Mouse (Mus musculus) liver, adult (tissue): ENCODE data around the gene Rtn4rl2.

Source experiments
- GATA4 ChIP-seq: IDR thresholded peaks from 2 replicates; pipeline ENCODE4 v1.6.1; 2014; ENCODE audit warnings: mild to moderate bottlenecking, low read length; ENCODE audit not compliant: insufficient replicate concordance

Rtn4rl2 gene

DNA sequence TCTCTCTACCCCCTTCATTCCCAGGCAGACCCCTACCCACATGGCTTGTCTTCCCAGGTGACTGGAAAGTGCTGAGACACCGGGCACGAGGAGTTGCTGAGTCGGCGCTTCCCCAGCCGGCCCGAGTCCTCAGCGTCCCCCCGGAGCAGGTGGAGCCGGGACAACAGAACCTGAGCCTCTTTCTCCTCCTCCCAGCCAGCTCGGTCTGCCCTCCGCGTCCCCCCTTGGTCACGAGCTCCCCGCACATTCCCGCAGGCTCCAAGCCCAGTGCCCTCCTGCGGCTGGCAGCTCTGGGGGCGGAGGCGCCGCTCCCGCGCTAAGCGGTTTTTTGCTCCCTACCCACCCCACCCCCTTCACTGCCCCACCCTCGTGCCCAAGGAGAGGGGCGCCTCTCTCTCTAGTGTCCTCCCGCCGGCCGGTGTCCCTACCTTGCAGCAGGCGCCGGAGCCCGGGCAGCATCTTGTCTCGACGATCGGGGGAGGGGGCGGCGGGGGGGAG lies at the start of gene Rtn4rl2:
Rtn4rl2 (minus strand) TSS at position 477 of the 498 bp plus-strand sequence.
- TF ChIP-seq GATA4, result no peak

DNA sequence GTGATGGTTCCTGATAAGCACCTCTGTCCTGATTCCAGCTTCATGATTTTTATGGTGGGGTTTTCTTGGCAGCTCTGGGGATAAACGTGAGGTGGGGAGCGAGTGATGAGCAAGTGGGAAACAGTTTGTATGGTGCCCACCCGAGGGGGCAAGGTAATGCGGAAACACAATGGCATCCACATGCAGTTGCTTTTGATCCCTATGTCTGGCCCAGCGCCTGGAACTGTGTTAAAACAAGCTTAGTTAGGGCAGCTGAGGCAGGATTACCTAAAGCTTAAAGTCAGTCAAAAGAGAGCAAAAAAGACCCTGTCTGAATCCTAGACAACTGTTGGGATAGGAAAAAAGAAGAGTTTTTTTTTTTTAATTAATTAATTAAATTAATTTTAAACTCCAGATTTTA lies 48.6 kb upstream of the Rtn4rl2 start:
- TF ChIP-seq GATA4, result no peak

DNA sequence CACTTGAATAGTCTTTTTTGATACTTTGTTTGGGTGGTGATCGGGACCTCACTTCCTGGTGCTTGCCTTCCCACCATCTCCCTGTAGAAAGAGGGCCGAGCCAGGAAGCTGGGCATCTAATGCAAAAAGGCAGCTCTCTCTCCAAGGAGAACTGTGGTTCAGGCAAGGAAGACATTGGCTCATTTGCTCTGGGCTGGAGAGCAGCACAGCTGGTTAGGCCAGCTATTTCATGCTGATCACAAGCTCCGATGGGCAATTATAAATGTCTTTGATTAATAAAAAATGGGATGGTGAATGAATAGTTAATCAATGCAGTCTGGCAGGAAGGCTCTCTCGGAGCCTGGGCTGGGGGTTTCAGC lies 48.1 kb upstream of the Rtn4rl2 start:
- no peak for TF ChIP-seq GATA4

DNA sequence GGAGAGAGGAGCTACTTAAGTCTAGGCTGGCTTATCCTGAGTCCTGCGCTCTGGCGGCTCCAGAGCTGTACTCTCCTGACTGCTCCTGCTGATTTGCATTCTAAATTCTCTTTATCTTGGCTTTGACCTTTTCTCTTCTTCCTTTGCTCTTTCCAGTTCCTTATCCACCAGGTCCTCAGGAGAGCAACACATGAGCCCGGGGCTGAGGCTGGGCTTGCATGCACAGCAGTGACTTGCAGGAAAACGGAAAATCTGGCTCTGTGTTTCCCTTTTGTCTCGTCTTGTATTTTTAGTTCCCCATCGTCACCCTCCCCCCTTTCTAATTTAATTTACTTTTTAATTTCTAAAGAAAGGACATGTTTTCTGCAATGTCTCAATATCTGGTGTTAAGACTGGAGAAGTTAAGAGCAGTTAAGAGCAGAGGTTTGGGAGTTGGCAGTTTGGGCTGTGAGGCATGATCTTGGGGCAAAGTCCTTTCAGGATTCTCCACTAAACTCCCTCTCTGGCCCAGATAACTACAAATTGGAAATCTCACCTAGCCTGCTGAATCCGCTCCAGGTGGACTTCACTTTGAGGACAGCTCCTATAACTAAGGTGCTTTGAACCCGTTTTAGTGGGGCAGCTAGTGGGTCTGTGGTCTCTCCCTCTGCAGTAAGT lies 47.6 kb upstream of the Rtn4rl2 start:
- TF ChIP-seq GATA4, result no peak; the same call in 1 of the 2 replicates

GRCm38 (mm10) chr2:84930186-84930585 lies 43.7 kb upstream of the Rtn4rl2 start:
- TF ChIP-seq GATA4, result no peak

- no peak for TF ChIP-seq GATA4
These were observed 33.1 kb upstream of the Rtn4rl2 start for GRCm38 (mm10) chr2:84919601-84920108.

DNA sequence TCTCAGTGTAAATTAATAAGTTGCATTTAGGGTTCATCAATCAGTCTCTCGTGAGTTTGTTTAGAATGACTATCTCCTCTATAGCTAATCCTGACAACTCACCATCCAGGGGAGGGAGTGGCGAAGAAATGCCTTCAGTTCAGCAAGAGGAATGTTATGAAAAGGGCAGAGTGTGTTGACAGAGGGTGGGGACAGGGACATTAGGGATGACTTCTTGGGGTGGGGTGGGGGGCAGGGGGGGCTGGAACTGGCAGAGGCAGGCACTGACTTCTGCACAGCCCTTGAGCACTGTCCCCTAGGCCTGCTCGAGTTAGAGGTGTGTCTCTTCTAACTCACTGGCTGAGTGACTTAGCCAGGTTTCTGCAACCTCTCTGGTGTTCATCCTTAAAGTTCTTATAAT lies 31.7 kb upstream of the Rtn4rl2 start:
- no peak for TF ChIP-seq GATA4

- TF ChIP-seq GATA4, result peak; percentile 98
These were observed 30.2 kb upstream of the Rtn4rl2 start for GRCm38 (mm10) chr2:84916548-84917320.

DNA sequence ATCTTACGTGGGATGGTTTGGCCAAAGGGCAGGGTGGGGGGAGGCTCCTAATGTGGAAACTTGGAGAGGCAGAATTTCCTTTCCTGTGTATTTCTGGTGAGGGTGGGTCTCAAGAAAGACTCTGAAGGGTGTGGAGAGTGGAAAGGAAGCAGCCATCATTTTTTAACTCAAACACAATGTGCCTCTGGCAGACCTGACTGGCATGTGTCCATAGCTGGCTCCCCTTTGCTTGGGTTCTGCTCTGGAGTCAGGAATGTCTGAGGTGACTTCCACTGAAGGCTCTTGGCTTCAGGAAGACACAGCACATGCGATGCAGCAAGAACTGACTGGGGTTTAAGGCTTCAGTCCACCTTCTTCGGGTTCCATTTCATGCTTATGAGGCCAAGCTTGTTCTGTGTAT lies 28.8 kb upstream of the Rtn4rl2 start:
- TF ChIP-seq GATA4, result no peak

DNA sequence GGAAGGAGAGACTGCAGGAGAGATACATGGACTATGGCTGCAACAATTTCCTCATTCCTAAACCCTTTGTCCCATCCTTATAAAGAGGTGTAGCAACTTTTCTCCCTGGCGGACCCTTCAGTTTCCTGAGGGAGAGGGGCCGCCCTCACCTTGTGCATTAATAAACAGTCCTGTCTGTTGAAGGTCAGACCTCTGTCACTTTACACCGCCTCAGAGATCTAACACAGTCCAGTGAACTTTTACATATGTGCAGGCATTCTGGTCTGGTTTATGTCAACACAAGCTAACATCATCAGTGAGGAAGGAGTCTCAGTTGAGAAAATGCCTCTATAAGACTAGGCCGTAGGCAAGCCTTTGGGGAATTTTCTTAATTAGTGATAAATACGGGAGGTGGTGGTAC lies 27.4 kb upstream of the Rtn4rl2 start:
- no peak for TF ChIP-seq GATA4

DNA sequence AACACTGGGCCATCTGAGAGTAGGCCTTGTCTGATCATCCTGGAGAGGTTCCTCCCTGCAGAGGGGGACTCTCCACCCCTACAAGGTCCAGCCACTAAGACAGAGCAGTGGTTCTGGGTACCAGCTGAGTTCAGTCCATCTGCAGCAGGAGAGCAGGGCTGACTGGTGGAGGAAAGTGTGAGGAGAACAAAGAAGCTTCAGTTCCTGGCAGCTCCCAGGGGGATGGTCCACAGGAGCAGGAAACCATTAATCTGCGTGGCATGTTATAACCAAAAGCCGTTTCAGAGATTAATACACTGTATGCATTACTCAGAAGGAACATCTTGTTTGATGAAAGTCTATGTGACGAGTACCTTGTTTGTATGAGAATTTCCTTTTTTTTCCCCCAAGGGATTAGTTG lies 26.2 kb upstream of the Rtn4rl2 start:
- no peak for TF ChIP-seq GATA4

GRCm38 (mm10) chr2:84895495-84896198 lies 9.1 kb upstream of the Rtn4rl2 start:
- peak; percentile 36; the same call in 1 of the 2 replicates for TF ChIP-seq GATA4

GRCm38 (mm10) chr2:84893359-84893758 lies 6.8 kb upstream of the Rtn4rl2 start:
- no peak for TF ChIP-seq GATA4

DNA sequence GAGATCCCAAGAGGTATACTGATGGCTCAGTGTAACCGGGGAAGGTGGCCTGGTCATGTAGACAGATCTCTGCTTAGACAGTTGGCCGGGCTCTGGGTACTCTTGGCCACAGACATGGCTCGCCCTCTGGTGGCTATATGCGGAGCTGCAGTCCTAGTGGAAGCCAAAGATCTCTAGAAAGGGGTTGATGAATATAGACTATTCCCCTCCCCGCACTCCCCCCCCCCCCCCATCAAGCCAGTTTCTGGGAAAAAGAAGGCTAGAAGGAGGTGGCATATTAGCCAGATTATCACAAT lies 3.5 kb upstream of the Rtn4rl2 start:
- TF ChIP-seq GATA4, result no peak

DNA sequence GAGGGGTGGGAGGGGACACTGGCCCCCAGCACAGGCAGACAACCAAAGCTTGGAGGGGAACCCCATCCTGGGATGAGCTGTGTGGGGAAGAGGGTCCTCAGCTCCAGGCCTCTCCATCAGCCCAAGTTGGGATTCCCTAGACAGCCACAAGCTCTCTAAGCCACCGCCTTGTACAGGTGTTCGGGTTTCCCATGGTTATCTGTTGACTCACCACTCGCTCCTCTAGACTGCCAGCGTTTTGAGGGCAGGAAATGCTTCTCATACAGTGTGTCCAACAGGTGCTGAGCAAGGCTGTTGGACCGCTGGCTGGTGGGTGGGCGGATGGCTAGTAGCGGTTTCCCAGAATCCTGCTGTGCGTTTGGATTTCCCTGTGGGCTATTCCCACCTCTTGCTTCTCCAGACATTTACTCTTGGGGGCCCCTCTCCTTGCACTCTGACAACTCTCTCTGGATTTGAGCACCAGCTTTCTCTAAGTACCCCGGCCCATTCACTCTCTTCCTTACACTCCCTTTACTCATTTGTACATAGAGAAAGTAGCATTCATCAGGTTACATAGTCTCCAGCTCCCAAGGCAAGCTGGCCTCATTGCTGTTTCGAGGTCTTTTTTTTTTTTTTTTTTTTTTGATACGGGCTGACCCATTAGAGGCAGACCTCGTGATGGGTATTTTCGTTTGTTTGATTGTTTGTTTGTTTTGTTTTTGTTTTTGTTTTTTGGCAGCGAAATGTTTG lies 3.0 kb upstream of the Rtn4rl2 start:
- no peak for TF ChIP-seq GATA4

- TF ChIP-seq GATA4, result no peak
These were observed 2.3 kb upstream of the Rtn4rl2 start for GRCm38 (mm10) chr2:84888657-84889315.
